Comparison of ENCODE assay signal across 32 mouse cellular contexts in the genomic region with DNA sequence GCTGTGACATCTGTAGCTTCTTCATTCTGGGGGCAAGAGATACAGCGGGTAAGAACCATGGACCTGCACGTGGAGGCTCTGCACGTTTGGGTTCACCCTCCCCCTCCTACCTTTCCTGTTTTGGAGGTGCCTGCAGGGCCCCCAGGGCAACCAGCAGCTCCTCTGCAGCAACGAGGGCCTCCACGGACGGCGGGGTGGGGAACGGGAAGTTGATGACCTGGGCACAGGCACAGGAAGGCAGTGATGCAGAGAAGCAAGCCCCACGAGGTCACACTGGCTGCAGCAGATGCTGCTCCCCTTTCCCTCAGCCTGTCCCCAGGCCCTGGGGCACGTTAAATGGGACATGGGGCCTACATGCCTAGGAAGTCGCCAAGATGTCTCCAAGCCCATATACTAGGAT. TPM values are rescaled to one million over a fixed set of nuclear protein-coding genes. Genes with fewer than 3 reads are reported as not detected.
DNase-seq lines count a peak whose midpoint lies in the region; ATAC-seq and TF ChIP-seq lines count a peak whose summit lies in the region.
"Had no signal": no experiment of that assay in that cellular context is flagged by ENCODE, and none has a peak within 500 bp of the region (broad histone marks: within the 10 kb centered on the region; RNA-seq: fewer than 3 reads in every experiment).

No protein-coding gene starts in this region.

- H3K4me1 ChIP-seq in liver, embryonic 16.5 days (ENCODE audit: control insufficient read depth, low read depth, low read length): no peaks in the 10 kb centered on the region
- no peaks in the 10 kb centered on the region for H3K4me1 ChIP-seq in ES-E14 (ENCODE audit: control insufficient read depth in 2 of 2, insufficient read depth in 2 of 2, low read length in 2 of 2, poor library complexity in 1 of 2)
- H3K4me1 ChIP-seq: embryonic facial prominence, embryonic 10.5 days; embryonic facial prominence, embryonic 15.5 days; forebrain, embryonic 13.5 days; heart, embryonic 10.5 days; heart, embryonic 15.5 days; hindbrain, embryonic 13.5 days; midbrain, embryonic 15.5 days had no signal

- WGBS in liver, embryonic 16.5 days (ENCODE audit: insufficient replicate concordance): 49% methylated on average over 11 of the region's 11 CpGs

- H3K9me3 ChIP-seq in liver, embryonic 16.5 days (replicated peaks; ENCODE audit: control insufficient read depth, low read length): no peaks in the 10 kb centered on the region
- H3K9me3 ChIP-seq in ES-E14 (ENCODE audit: control insufficient read depth, insufficient read depth, low read depth, low read length): no peaks in the 10 kb centered on the region
- H3K9me3 ChIP-seq: embryonic facial prominence, embryonic 10.5 days; embryonic facial prominence, embryonic 15.5 days; forebrain, embryonic 13.5 days; G1E; heart, embryonic 10.5 days; heart, embryonic 15.5 days; hindbrain, embryonic 13.5 days; midbrain, embryonic 15.5 days had no signal

- H3K27me3 ChIP-seq in liver, embryonic 16.5 days (ENCODE audit: control insufficient read depth, insufficient read depth, low read depth, low read length): no peaks in the 10 kb centered on the region
- H3K27me3 ChIP-seq: embryonic facial prominence, embryonic 15.5 days; forebrain, embryonic 13.5 days; heart, embryonic 15.5 days; hindbrain, embryonic 13.5 days; midbrain, embryonic 15.5 days; Patski had no signal

- DNase-seq in liver (no peak), ES-E14 (ENCODE audit: low read depth, low spot score) (no peak)
- DNase-seq in B cell, adult 2 months: peak; percentile 55 to 58
- no peak for DNase-seq in adrenal gland, postnatal 25 days
- no peak for DNase-seq in Muller cell, postnatal 12 days (ENCODE audit: inconsistent ontology term)
- DNase-seq: adrenal gland, postnatal 10 days; gastrocnemius, postnatal 14 days; heart, adult 11 months; heart, postnatal 36 days; kidney, adult 9 months; kidney, postnatal 10 days; layer of hippocampus, adult 9-11 months; lung, adult 18-20 months; lung, postnatal 4 days; right cerebral cortex, adult 18-20 months; thymus, postnatal 25 days had no signal

- H3K27ac ChIP-seq in liver, embryonic 16.5 days (ENCODE audit: low read length): no peak overlapping the region
- H3K27ac ChIP-seq in ES-E14 (ENCODE audit: insufficient read depth, low read depth, low read length, poor library complexity, severe bottlenecking): no peak overlapping the region
- H3K27ac ChIP-seq: embryonic facial prominence, embryonic 10.5 days; embryonic facial prominence, embryonic 15.5 days; forebrain, embryonic 13.5 days; heart, embryonic 10.5 days; heart, embryonic 15.5 days; hindbrain, embryonic 13.5 days; midbrain, embryonic 15.5 days had no signal

- no peak overlapping the region for H3K4me3 ChIP-seq in liver, embryonic 16.5 days (ENCODE audit: low read depth, low read length)
- peak overlapping the region; percentile 42 to 46; a peak in 2 of 4 replicates for H3K4me3 ChIP-seq in ES-E14 (ENCODE audit: insufficient read depth in 1 of 2, low read depth in 1 of 2, low read length in 2 of 2, poor library complexity in 1 of 2, severe bottlenecking in 1 of 2)
- H3K4me3 ChIP-seq: embryonic facial prominence, embryonic 10.5 days; embryonic facial prominence, embryonic 15.5 days; forebrain, embryonic 13.5 days; heart, embryonic 10.5 days; heart, embryonic 15.5 days; hindbrain, embryonic 13.5 days; midbrain, embryonic 15.5 days had no signal

- no peak overlapping the region for H3K9ac ChIP-seq in liver, embryonic 16.5 days (ENCODE audit: low read depth, low read length)
- no peak overlapping the region; the same call in 1 of the 2 replicates for H3K9ac ChIP-seq in ES-E14 (ENCODE audit: insufficient read depth, low read depth, low read length, poor library complexity, severe bottlenecking)
- H3K9ac ChIP-seq: embryonic facial prominence, embryonic 15.5 days; forebrain, embryonic 13.5 days; heart, embryonic 15.5 days; hindbrain, embryonic 13.5 days; midbrain, embryonic 15.5 days had no signal

- peaks cover 38% of the 10 kb centered on the region for H3K36me3 ChIP-seq in liver, embryonic 16.5 days (ENCODE audit: control insufficient read depth, insufficient read depth)
- peaks cover 85% of the 10 kb centered on the region for H3K36me3 ChIP-seq in ES-E14 (ENCODE audit: control insufficient read depth, insufficient read depth, low read length, poor library complexity, severe bottlenecking)

- no peak overlapping the region for H3K4me2 ChIP-seq in liver, embryonic 16.5 days (ENCODE audit: low read depth, low read length)
- H3K4me2 ChIP-seq: embryonic facial prominence, embryonic 15.5 days; forebrain, embryonic 13.5 days; heart, embryonic 15.5 days; hindbrain, embryonic 13.5 days; midbrain, embryonic 15.5 days had no signal

- 0 out of 2 replicates have a peak, but pooled peaks have one; percentile 3 for ATAC-seq in liver, embryonic 16.5 days (ENCODE audit: low read depth)
- ATAC-seq in neutrophil, adult 5-6 weeks (ENCODE audit: extremely low read depth, insufficient number of reproducible peaks, low FRiP score, poor library complexity, severe bottlenecking): peak; percentile 62
- ATAC-seq: forebrain, embryonic 13.5 days; intestine, embryonic 16.5 days; lung, postnatal 0 days; midbrain, embryonic 15.5 days had no signal

- in situ Hi-C loops in ES-E14 (cut with MboI; ENCODE audit: low sequenced_read_pairs in 2 of 2, unreplicated experiment in 2 of 2): no loop called here

TF ChIP-seq in ES-E14, 5 proteins besides CTCF, POLR2A, EP300 and RAD21:
- TF ChIP-seq MAFK (IDR thresholded peaks at IDR 0.05; ENCODE audit: insufficient read depth, low read depth, low read length): no peak
- TF ChIP-seq ZC3H11A (IDR thresholded peaks at IDR 0.05; ENCODE audit: borderline replicate concordance, low read depth, low read length): no peak
- no peak for TF ChIP-seq ZNF384 (IDR thresholded peaks at IDR 0.05; ENCODE audit: low read depth, low read length)
- TF ChIP-seq HCFC1 (IDR thresholded peaks at IDR 0.05; ENCODE audit: borderline replicate concordance, insufficient read depth, low read length): no peak
- TF ChIP-seq CHD2 (IDR thresholded peaks at IDR 0.05; ENCODE audit: low read depth, low read length): no peak

RNA-seq across cellular contexts. Expression of a gene that starts 14.8 kb away (rescaled TPM):
- 4.0 and 4.2 TPM in 2 replicates for polyA plus RNA-seq in liver, embryonic 16.5 days (2015; fragmentation: Nextera tagmentation; extraction: Ambion mirVana)
- total RNA-seq in ES-E14 (2012; rRNA removed): 24.7 and 26.3 TPM in 2 replicates
- 36.2 and 47.8 TPM in 2 replicates for total RNA-seq in neutrophil, adult 5-6 weeks (2017)
- 17.5 and 25.9 TPM in 2 replicates for total RNA-seq in adrenal gland, postnatal 25 days (2021)

RNA-seq across cellular contexts. Expression of a gene that starts 22.2 kb away (rescaled TPM):
- 18.4 and 20.3 TPM in 2 replicates for polyA plus RNA-seq in liver, embryonic 16.5 days (2015; fragmentation: Nextera tagmentation; extraction: Ambion mirVana)
- total RNA-seq in ES-E14 (2012; rRNA removed): 52.7 and 80.5 TPM in 2 replicates
- total RNA-seq in neutrophil, adult 5-6 weeks (2017): 9.7 and 10.1 TPM in 2 replicates
- 18.4 and 37.3 TPM in 2 replicates for total RNA-seq in adrenal gland, postnatal 25 days (2021)

RNA-seq across cellular contexts. Expression of a gene that starts 29.1 kb away (rescaled TPM):
- polyA plus RNA-seq in liver, embryonic 16.5 days (2015; fragmentation: Nextera tagmentation; extraction: Ambion mirVana): 573 and 608 TPM in 2 replicates
- 1,120 and 1,195 TPM in 2 replicates for total RNA-seq in ES-E14 (2012; rRNA removed)
- 672 and 724 TPM in 2 replicates for total RNA-seq in neutrophil, adult 5-6 weeks (2017)
- 1,462 and 1,631 TPM in 2 replicates for total RNA-seq in adrenal gland, postnatal 25 days (2021)

RNA-seq across cellular contexts. Expression of a gene that starts 30.0 kb away (rescaled TPM):
- polyA plus RNA-seq in liver, embryonic 16.5 days (2015; fragmentation: Nextera tagmentation; extraction: Ambion mirVana): 0.18 and 0.27 TPM in 2 replicates
- 0.98 and 1.6 TPM in 2 replicates for total RNA-seq in ES-E14 (2012; rRNA removed)
- 1.2 and 1.4 TPM in 2 replicates for total RNA-seq in neutrophil, adult 5-6 weeks (2017)
- total RNA-seq in adrenal gland, postnatal 25 days (2021): not detected in 2 replicates
- total RNA-seq: G1E; gastrocnemius, postnatal 14 days; heart, postnatal 36 days; liver, adult 2 months had no signal
- polyA plus RNA-seq: large intestine, adult 2 months; neural tube, embryonic 11.5 days had no signal

RNA-seq across cellular contexts. Expression of a gene that starts 56.5 kb away (rescaled TPM):
- polyA plus RNA-seq in liver, embryonic 16.5 days (2015; fragmentation: Nextera tagmentation; extraction: Ambion mirVana): 16.6 and 20.6 TPM in 2 replicates
- 16.5 and 20.6 TPM in 2 replicates for total RNA-seq in ES-E14 (2012; rRNA removed)
- 31.8 and 56.4 TPM in 2 replicates for total RNA-seq in neutrophil, adult 5-6 weeks (2017)
- 88.5 and 93.5 TPM in 2 replicates for total RNA-seq in adrenal gland, postnatal 25 days (2021)

Comparison
In these comparisons a context has a peak if more than half of its experiments do, and no peak if none do; other contexts are left out.
1. DNase-seq: peak in B cell, adult 2 months (2 of 2); none in liver (single experiment), ES-E14 (single experiment), adrenal gland, postnatal 25 days (single experiment) and Muller cell, postnatal 12 days (single experiment).